Mouse (Mus musculus) myocyte (in vitro differentiated cells): ENCODE measurements around the gene Uqcr10.

Experiments
- CEBPB ChIP-seq: IDR thresholded peaks from 2 replicates; pipeline ENCODE4 v1.6.1; 2011; ENCODE audit warnings: mild to moderate bottlenecking, moderate library complexity; ENCODE audit not compliant: poor library complexity, insufficient read depth, severe bottlenecking
- E2F4 ChIP-seq: IDR thresholded peaks from one replicate; pipeline ENCODE4 v1.6.1; 2011; ENCODE audit warnings: mild to moderate bottlenecking, control low read depth, moderate library complexity; ENCODE audit not compliant: insufficient read depth
- MAX ChIP-seq: IDR thresholded peaks from one replicate; pipeline ENCODE4 v1.6.1; 2011; ENCODE audit warnings: low read depth, mild to moderate bottlenecking, control low read depth
- MYOD1 ChIP-seq, 3 experiments: IDR thresholded peaks; one replicate each; pipeline ENCODE4 v1.6.1; 2011; ENCODE audit warnings: control low read depth in 2 of 3, low read depth in 2 of 3, mild to moderate bottlenecking in 2 of 3, moderate library complexity in 1 of 3; ENCODE audit not compliant: insufficient read length in 2 of 3, control insufficient read depth in 1 of 3
- MYOG ChIP-seq, 3 experiments: IDR thresholded peaks; one replicate each; pipeline ENCODE4 v1.6.1; 2011; ENCODE audit warnings: control low read depth in 2 of 3, low read depth in 2 of 3, mild to moderate bottlenecking in 2 of 3; ENCODE audit not compliant: insufficient read length in 2 of 3, control insufficient read depth in 1 of 3, insufficient read depth in 1 of 3
- POLR2A ChIP-seq: IDR thresholded peaks from one replicate; pipeline ENCODE4 v1.6.1; 2011; ENCODE audit warnings: low read depth, mild to moderate bottlenecking, control low read depth, moderate library complexity; ENCODE audit not compliant: insufficient read length
- POLR2AphosphoS2 ChIP-seq: IDR thresholded peaks from one replicate; pipeline ENCODE4 v1.6.1; 2011; ENCODE audit warnings: low read depth, control low read depth; ENCODE audit not compliant: insufficient read length
- SRF ChIP-seq: IDR thresholded peaks from one replicate; pipeline ENCODE4 v1.6.1; 2011; ENCODE audit warnings: low read depth; ENCODE audit not compliant: control insufficient read depth, insufficient read length
- TCF12 ChIP-seq: IDR thresholded peaks from one replicate; pipeline ENCODE4 v1.6.1; 2011; ENCODE audit warnings: mild to moderate bottlenecking, control low read depth; ENCODE audit not compliant: poor library complexity, insufficient read depth, severe bottlenecking
- USF1 ChIP-seq: IDR thresholded peaks from one replicate; pipeline ENCODE4 v1.6.1; 2011; ENCODE audit warnings: low read depth, mild to moderate bottlenecking, control low read depth, moderate library complexity

- no peak for TF ChIP-seq POLR2A
- TF ChIP-seq TCF12, result no peak
- TF ChIP-seq SRF, result no peak
- TF ChIP-seq MYOG (IDR thresholded peaks at IDR 0.05; ENCODE audit: control insufficient read depth in 1 of 3, insufficient read depth in 1 of 3, insufficient read length in 2 of 3, low read depth in 2 of 3), result no peak
- TF ChIP-seq USF1, result no peak
- TF ChIP-seq POLR2AphosphoS2, result no peak
- no peak for TF ChIP-seq MYOD1 (IDR thresholded peaks at IDR 0.05; ENCODE audit: control insufficient read depth in 1 of 3, insufficient read length in 2 of 3, low read depth in 2 of 3)
- TF ChIP-seq MAX, result no peak
- no peak for TF ChIP-seq E2F4
- TF ChIP-seq CEBPB, result no peak
Observed at GRCm38 (mm10) chr11:4687874-4688273, 16.3 kb downstream of the Uqcr10 start.
